Mouse (Mus musculus) limb, embryonic 13.5 days (tissue): ENCODE data around the gene Vmn1r79. TPM values are rescaled to one million over a fixed set of nuclear protein-coding genes. Genes with fewer than 3 reads are reported as not detected.
"Not testable (repeated sequence)": the region's sequence is repeated elsewhere in the genome, so short reads cannot be mapped to it uniquely, and the experiment has no call there.

ENCODE experiments used
- ATAC-seq: fragments of 200-750 bp; cut with Nextera tagmentation; 2 replicates; pipeline ENCODE4 v1.8.0; 2017; ENCODE audit warnings: low read depth, moderate number of reproducible peaks, moderate TSS enrichment; ENCODE audit not compliant: low FRiP score
- H3K27ac ChIP-seq: fragments of 300-500 bp; sonication (generic); 2 replicates; pipeline ENCODE4 v1.5.1; 2015; ENCODE audit warnings: inconsistent platforms, mild to moderate bottlenecking, moderate library complexity
- H3K27me3 ChIP-seq: fragments of 300-500 bp; sonication (generic); 2 replicates; pipeline ENCODE4 v1.6.1; 2015; ENCODE audit warnings: mild to moderate bottlenecking, inconsistent platforms
- H3K36me3 ChIP-seq: fragments of 300-500 bp; sonication (generic); 2 replicates; pipeline ENCODE4 v1.6.1; 2015; ENCODE audit warnings: inconsistent platforms, mild to moderate bottlenecking, moderate library complexity
- H3K4me1 ChIP-seq: fragments of 300-500 bp; sonication (generic); 2 replicates; pipeline ENCODE4 v1.6.1; 2015; ENCODE audit warnings: inconsistent platforms
- H3K4me2 ChIP-seq: fragments of 300-500 bp; sonication (generic); replicated peaks from 2 replicates; pipeline ENCODE4 v1.6.1; 2015; ENCODE audit warnings: inconsistent platforms, mild to moderate bottlenecking, moderate library complexity
- H3K4me3 ChIP-seq: fragments of 300-500 bp; sonication (generic); 2 replicates; pipeline ENCODE4 v1.5.1; 2015; ENCODE audit warnings: moderate library complexity, mild to moderate bottlenecking, inconsistent platforms
- H3K9ac ChIP-seq: fragments of 300-500 bp; sonication (generic); 2 replicates; pipeline ENCODE4 v1.6.1; 2015; ENCODE audit warnings: mild to moderate bottlenecking, inconsistent platforms
- H3K9me3 ChIP-seq: fragments of 300-500 bp; sonication (generic); 2 replicates; pipeline ENCODE4 v1.6.1; 2016; ENCODE audit warnings: inconsistent platforms
- WGBS: fragments of 180-500 bp; shearing (Covaris S2); methylation state at CpG from one replicate; pipeline ENCODE4 v1.1.7; 2015; 5-methylcytosine and 5-hydroxymethylcytosine counted together
- polyA plus RNA-seq: library from polyadenylated mRNA; unstranded; fragments of >200 nt; fragmentation: Nextera tagmentation; extraction: Ambion mirVana; gene quantifications from 2 replicates; pipeline ENCODE4 v1.2.1, GENCODE M21; 2015

The Vmn1r79 gene
- polyA plus RNA-seq: not detected in 2 replicates

DNA sequence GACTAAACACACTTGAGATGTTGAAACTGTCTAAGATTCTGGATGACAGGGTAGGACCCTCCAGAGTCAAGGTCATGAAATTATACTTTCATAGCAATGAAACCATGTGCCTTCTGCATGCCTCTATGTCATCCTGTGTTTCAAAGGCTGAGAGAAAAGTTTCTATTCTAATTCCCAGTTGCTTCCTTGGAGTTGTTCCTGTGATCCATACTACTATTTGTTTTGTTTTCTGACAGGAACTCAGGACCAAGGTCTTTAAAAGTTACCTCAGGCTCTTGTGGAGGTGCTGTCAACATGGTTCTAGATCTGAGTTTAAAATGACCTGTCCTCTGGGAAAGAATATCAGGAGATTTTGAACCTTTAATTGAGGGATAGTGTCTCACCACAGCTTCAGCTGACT, at the start of gene Vmn1r79:
Vmn1r79 (plus strand) TSS at position 301 of the 400 bp plus-strand sequence.
- not testable (repeated sequence) for H3K4me1 ChIP-seq, ATAC-seq, H3K4me2 ChIP-seq, H3K27ac ChIP-seq, H3K9me3 ChIP-seq, H3K27me3 ChIP-seq, H3K36me3 ChIP-seq, H3K4me3 ChIP-seq, H3K9ac ChIP-seq

DNA sequence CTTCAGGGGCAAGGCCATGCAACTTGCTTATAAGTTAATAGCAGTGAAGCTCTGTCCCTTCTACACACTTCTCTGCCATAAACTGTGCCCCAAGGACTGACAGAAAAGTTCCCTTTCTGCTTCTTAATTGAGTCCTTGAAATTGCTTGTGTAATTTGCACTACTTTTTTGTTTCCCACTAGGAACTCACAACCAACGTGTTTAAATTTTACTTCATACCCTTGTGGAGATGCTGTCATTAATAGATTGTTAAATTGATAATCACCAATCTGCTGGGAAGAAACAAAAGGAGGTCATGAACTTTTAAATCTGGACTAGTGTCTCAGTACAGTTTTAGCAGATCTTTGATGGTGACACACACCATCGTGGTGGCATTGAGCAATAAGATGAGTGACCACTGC, 21.1 kb upstream of the Vmn1r79 start, which contains the start of gene Vmn1r78:
Vmn1r78 (plus strand) TSS at position 301 of the 400 bp plus-strand sequence.
- Histone ChIP-seq H3K4me3 (no peak within 1 kb of the TSS), H3K27me3 (no peaks in the 10 kb centered on the region), H3K9me3 (peaks cover 12% of the 10 kb centered on the region; the same call in 1 of the 2 replicates), H3K4me1 (no peaks in the 10 kb centered on the region), H3K9ac (no peak within 1 kb of the TSS), H3K36me3 (no peaks in the 10 kb centered on the region), H3K27ac (no peak within 1 kb of the TSS), H3K4me2 (no peak within 1 kb of the TSS)
- WGBS: 62% methylated on average over 2 of the region's 2 CpGs
- no peak for ATAC-seq

GRCm38 (mm10) chr7:12156463-12156862, 14.6 kb upstream of the Vmn1r79 start:
- H3K4me2 ChIP-seq, H3K4me1 ChIP-seq, H3K9me3 ChIP-seq, H3K27ac ChIP-seq, H3K36me3 ChIP-seq, H3K9ac ChIP-seq, H3K27me3 ChIP-seq, ATAC-seq, H3K4me3 ChIP-seq: not testable (repeated sequence)
- WGBS: 33% methylated on average over 1 of the region's 1 CpGs

GRCm38 (mm10) chr7:12172926-12173325, 1.8 kb downstream of the Vmn1r79 start:
- not testable (repeated sequence) for H3K4me1 ChIP-seq, H3K4me3 ChIP-seq, H3K4me2 ChIP-seq, H3K9ac ChIP-seq, H3K9me3 ChIP-seq, H3K36me3 ChIP-seq, H3K27ac ChIP-seq, H3K27me3 ChIP-seq, ATAC-seq
- 61% methylated on average over 2 of the region's 2 CpGs for WGBS

GRCm38 (mm10) chr7:12188986-12189385, 17.9 kb downstream of the Vmn1r79 start, which contains the start of gene Vmn1r80:
Vmn1r80 (plus strand) TSS chr7:12189286.
- ATAC-seq: no peak
- WGBS: 85% methylated on average over 1 of the region's 1 CpGs
- H3K4me3 ChIP-seq: no peak within 1 kb of the TSS
- H3K36me3 ChIP-seq: no peaks in the 10 kb centered on the region
- H3K4me1 ChIP-seq: no peaks in the 10 kb centered on the region
- no peak within 1 kb of the TSS for H3K27ac ChIP-seq
- peaks cover 2% of the 10 kb centered on the region; the same call in 1 of the 2 replicates for H3K9me3 ChIP-seq
- H3K4me2 ChIP-seq: no peak within 1 kb of the TSS
- no peaks in the 10 kb centered on the region for H3K27me3 ChIP-seq
- H3K9ac ChIP-seq: no peak within 1 kb of the TSS

- no peak overlapping the region for H3K4me3 ChIP-seq
- no peak overlapping the region for H3K4me2 ChIP-seq
- peaks cover 23% of the 10 kb centered on the region for H3K9me3 ChIP-seq
- H3K27ac ChIP-seq: no peak overlapping the region
- no peaks in the 10 kb centered on the region for H3K4me1 ChIP-seq
- no peak for ATAC-seq
- H3K9ac ChIP-seq: no peak overlapping the region
- H3K27me3 ChIP-seq: no peaks in the 10 kb centered on the region
- H3K36me3 ChIP-seq: no peaks in the 10 kb centered on the region
- WGBS: 80% methylated on average over 2 of the region's 2 CpGs
Measured at GRCm38 (mm10) chr7:12204141-12204540, 33.1 kb downstream of the Vmn1r79 start.

Other genes starting within 250 kb of the Vmn1r79 start
- gene Vmn1r76, start 233.1 kb upstream of the Vmn1r79 start, polyA plus RNA-seq: not detected in 2 replicates
- not detected in 2 replicates for gene Vmn1r77, start 134.5 kb upstream of the Vmn1r79 start, polyA plus RNA-seq
- gene Vmn1r78, start 21.0 kb upstream of the Vmn1r79 start, polyA plus RNA-seq: not detected in 2 replicates
- not detected in 2 replicates for gene Vmn1r80, start 18.0 kb downstream of the Vmn1r79 start, polyA plus RNA-seq
- gene Vmn1r81, start 97.0 kb downstream of the Vmn1r79 start, polyA plus RNA-seq: not detected in 2 replicates
- gene Vmn1r82, start 129.2 kb downstream of the Vmn1r79 start, polyA plus RNA-seq: not detected in 2 replicates
- gene Vmn1r83, start 158.2 kb downstream of the Vmn1r79 start, polyA plus RNA-seq: 0.06 TPM in 1 of 2 replicates, not detected in the other
- 0.04 and 0.05 TPM in 2 replicates for gene Vmn1r84, start 198.0 kb downstream of the Vmn1r79 start, polyA plus RNA-seq